Mouse (Mus musculus) neural tube, embryonic 15.5 days (tissue): ENCODE data around the gene Cend1. TPM values are rescaled to one million over a fixed set of nuclear protein-coding genes. Genes with fewer than 3 reads are reported as not detected.

Experiments
- ATAC-seq: fragments of 200-750 bp; cut with Nextera tagmentation; 2 replicates; pipeline ENCODE4 v1.8.0; 2017; ENCODE audit warnings: mild to moderate bottlenecking, moderate TSS enrichment, moderate library complexity; ENCODE audit not compliant: low FRiP score
- H3K27ac ChIP-seq: fragments of 300-500 bp; sonication (generic); replicated peaks from 2 replicates; pipeline ENCODE4 v1.5.1; 2015; ENCODE audit warnings: mild to moderate bottlenecking, inconsistent platforms
- H3K27me3 ChIP-seq: fragments of 300-500 bp; sonication (generic); replicated peaks from 2 replicates; pipeline ENCODE4 v1.6.1; 2015; ENCODE audit warnings: inconsistent platforms
- H3K36me3 ChIP-seq: fragments of 300-500 bp; sonication (generic); 2 replicates; pipeline ENCODE4 v1.6.1; 2015; ENCODE audit warnings: inconsistent platforms
- H3K4me1 ChIP-seq: fragments of 300-500 bp; sonication (generic); 2 replicates; pipeline ENCODE4 v1.6.1; 2015; ENCODE audit warnings: inconsistent platforms
- H3K4me2 ChIP-seq: fragments of 300-500 bp; sonication (generic); 2 replicates; pipeline ENCODE4 v1.6.1; 2015; ENCODE audit warnings: inconsistent platforms, mild to moderate bottlenecking, moderate library complexity
- H3K4me3 ChIP-seq: fragments of 300-500 bp; sonication (generic); replicated peaks from 2 replicates; pipeline ENCODE4 v1.5.1; 2015; ENCODE audit warnings: mild to moderate bottlenecking, inconsistent platforms
- H3K9ac ChIP-seq: fragments of 300-500 bp; sonication (generic); replicated peaks from 2 replicates; pipeline ENCODE4 v1.6.1; 2015; ENCODE audit warnings: mild to moderate bottlenecking, inconsistent platforms
- H3K9me3 ChIP-seq: fragments of 300-500 bp; sonication (generic); replicated peaks from 2 replicates; pipeline ENCODE4 v1.6.1; 2016; ENCODE audit warnings: inconsistent platforms
- WGBS: fragments of 180-500 bp; shearing (Covaris S2); methylation state at CpG from one replicate; pipeline ENCODE4 v1.1.7; 2015; ENCODE audit warnings: mixed read lengths; 5-methylcytosine and 5-hydroxymethylcytosine counted together
- polyA plus RNA-seq: library from polyadenylated mRNA; unstranded; fragments of >200 nt; fragmentation: Nextera tagmentation; extraction: Ambion mirVana; gene quantifications from 2 replicates; pipeline ENCODE4 v1.2.1, GENCODE M21; 2015

The Cend1 gene
- polyA plus RNA-seq, 1 experiment from 2014 or later, result 208 TPM

DNA sequence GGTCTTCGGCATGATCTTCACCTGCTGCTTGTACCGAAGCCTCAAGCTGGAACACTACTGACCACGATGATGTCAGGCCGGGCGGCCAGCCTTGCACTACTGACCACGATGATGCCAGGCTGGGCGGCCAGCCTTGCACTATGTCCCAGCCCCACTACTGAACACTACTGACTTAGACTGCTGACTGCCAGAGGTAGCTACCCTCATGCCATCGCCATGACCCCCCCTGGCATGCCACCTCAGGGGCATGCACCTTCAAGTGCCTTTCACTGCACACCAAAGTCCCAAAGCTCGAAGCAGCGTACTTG, 41.3 kb upstream of the Cend1 start:
- no peak overlapping the region for H3K9ac ChIP-seq
- 96% methylated on average over 10 of the region's 10 CpGs for WGBS
- peaks cover 59% of the 10 kb centered on the region for H3K4me1 ChIP-seq
- H3K36me3 ChIP-seq, result peaks cover 29% of the 10 kb centered on the region
- H3K27ac ChIP-seq, result no peak overlapping the region
- H3K9me3 ChIP-seq, result no peaks in the 10 kb centered on the region
- H3K4me2 ChIP-seq, result no peak overlapping the region
- ATAC-seq, result no peak
- no peak overlapping the region for H3K4me3 ChIP-seq
- H3K27me3 ChIP-seq, result peaks cover 12% of the 10 kb centered on the region

GRCm38 (mm10) chr7:141469901-141470636, 40.8 kb upstream of the Cend1 start:
- Histone ChIP-seq H3K9ac (peak overlapping the region; percentile 63; the same call in 1 of the 2 replicates), H3K9me3 (no peaks in the 10 kb centered on the region)
- 91% methylated on average over 18 of the region's 18 CpGs for WGBS

DNA sequence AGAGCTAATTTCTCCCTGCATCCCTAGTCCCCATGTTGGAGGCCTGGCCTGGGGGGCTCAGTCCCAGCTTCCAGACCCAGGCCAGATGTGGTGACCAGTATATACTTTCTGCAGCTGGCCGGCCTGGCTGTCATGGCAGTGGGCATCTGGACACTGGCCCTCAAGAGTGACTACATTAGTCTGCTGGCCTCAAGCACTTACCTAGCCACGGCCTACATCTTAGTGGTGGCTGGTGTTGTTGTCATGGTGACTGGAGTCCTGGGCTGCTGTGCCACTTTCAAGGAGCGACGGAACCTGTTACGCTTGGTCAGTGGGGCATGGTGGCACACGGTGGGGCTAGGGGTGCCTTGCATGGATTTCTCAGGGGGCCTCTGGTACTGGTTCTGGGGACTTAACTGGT, 40.1 kb upstream of the Cend1 start:
- H3K27me3 ChIP-seq, result peaks cover 25% of the 10 kb centered on the region
- WGBS, result 76% methylated on average over 6 of the region's 6 CpGs

More at GRCm38 (mm10) chr7:141469901-141470636, 40.8 kb upstream of the Cend1 start:
- H3K4me1 ChIP-seq, result peaks cover 61% of the 10 kb centered on the region
- H3K4me3 ChIP-seq, result no peak overlapping the region
- ATAC-seq, result no peak
- peak overlapping the region; percentile 66 for H3K4me2 ChIP-seq
- peaks cover 29% of the 10 kb centered on the region for H3K36me3 ChIP-seq
- no peak overlapping the region; the same call in 1 of the 2 replicates for H3K27ac ChIP-seq
- H3K27me3 ChIP-seq, result peaks cover 17% of the 10 kb centered on the region

DNA sequence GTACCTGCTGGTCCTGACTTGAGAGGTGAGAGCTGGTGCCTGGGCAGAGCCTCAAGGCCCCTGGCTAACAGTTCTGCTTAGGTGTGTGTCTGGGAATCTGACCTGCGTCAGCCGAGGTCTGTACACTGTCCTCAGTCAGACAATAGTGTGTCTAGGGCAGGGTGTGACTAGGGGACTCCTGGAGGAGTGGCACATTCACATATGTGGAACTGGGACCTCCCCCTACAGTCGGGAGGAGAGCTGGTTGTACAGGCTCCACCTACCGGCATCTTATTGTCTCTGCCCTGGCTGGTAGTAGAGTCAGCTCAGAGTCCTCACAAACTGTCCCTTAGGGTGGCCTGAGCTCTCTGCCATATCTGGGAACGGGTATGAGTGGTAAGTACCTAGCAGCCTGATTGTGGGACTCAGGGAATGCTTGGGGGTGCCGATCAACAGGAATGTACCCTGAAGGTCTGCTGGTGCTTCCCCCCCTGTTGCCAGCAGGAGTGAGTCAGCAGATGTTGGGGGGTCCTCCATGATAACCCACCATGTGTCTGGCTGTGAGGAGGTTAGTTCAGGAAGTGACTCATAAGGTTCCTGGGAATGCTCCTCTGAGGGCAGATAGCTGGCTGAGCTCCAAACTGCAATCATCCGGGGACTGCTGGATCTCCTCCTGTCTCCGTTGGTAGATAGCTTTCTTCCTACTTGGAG, 39.4 kb upstream of the Cend1 start:
- H3K4me1 ChIP-seq, result peaks cover 60% of the 10 kb centered on the region
- peak overlapping the region; percentile 66 for H3K4me2 ChIP-seq
- peak overlapping the region; percentile 78 for H3K27ac ChIP-seq
- peaks cover 29% of the 10 kb centered on the region for H3K36me3 ChIP-seq
- H3K4me3 ChIP-seq, result peak overlapping the region; percentile 56
- WGBS, result 8% methylated on average over 8 of the region's 8 CpGs
- H3K27me3 ChIP-seq, result peaks cover 31% of the 10 kb centered on the region
- H3K9ac ChIP-seq, result peak overlapping the region; percentile 63
- ATAC-seq, result peak; percentile 79
- H3K9me3 ChIP-seq, result no peaks in the 10 kb centered on the region

More for the DNA sequence above, 40.1 kb upstream of the Cend1 start:
- H3K4me2 ChIP-seq, result peak overlapping the region; percentile 66
- no peaks in the 10 kb centered on the region for H3K9me3 ChIP-seq
- H3K9ac ChIP-seq, result peak overlapping the region; percentile 63
- H3K4me3 ChIP-seq, result peak overlapping the region; percentile 56
- H3K27ac ChIP-seq, result peak overlapping the region; percentile 78
- H3K4me1 ChIP-seq, result peaks cover 66% of the 10 kb centered on the region
- no peak for ATAC-seq
- H3K36me3 ChIP-seq, result peaks cover 29% of the 10 kb centered on the region

- peaks cover 37% of the 10 kb centered on the region for H3K27me3 ChIP-seq
- peak overlapping the region; percentile 63 for H3K9ac ChIP-seq
- no peaks in the 10 kb centered on the region for H3K9me3 ChIP-seq
- H3K4me2 ChIP-seq, result peak overlapping the region; percentile 66
- peak overlapping the region; percentile 56 for H3K4me3 ChIP-seq
- peaks cover 55% of the 10 kb centered on the region for H3K4me1 ChIP-seq
- peak; percentile 23 for ATAC-seq
- H3K27ac ChIP-seq, result peak overlapping the region; percentile 78
- peaks cover 29% of the 10 kb centered on the region for H3K36me3 ChIP-seq
- 16% methylated on average over 5 of the region's 5 CpGs for WGBS
Observed at GRCm38 (mm10) chr7:141468164-141468521, 38.9 kb upstream of the Cend1 start.

DNA sequence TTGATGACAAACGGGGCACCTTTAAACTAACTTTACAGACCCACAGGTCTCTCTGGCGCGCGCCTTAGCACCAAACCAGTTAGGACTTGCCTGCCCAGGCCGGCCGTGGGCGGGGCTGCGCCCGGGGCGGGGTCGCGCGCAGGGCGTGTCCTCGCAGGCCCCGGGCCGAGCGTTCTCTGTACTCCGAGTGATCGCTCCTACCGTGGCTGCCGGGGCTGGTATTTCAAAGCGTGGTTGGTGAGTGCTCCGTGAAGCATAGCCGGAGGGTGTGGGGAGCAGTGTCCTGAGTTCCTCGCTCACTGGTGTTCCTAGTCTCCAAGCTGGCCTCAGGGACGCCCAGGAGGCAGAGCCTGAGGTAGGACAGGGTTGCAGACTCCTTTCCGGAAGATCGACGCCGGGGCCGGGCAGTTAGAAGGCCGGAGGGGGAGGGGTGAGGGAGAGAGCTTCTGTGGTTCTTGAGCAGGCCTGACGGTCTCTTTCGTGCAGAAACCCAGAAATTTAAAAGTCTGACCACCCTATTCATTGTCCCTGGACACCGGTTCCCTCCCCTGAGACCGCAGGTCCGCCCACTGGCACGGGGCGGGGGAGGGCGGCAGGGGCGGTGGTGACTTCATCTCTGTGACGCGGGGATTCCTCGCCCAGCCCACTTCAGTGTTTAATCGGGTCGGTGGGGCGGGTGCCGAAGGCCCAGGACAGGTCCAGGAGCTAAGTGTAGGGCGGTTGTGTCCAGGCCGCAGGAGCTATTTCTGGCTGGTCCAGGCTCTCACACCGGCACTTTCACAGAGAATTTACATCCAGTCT, 38.1 kb upstream of the Cend1 start, which contains the start of gene Cd151:
Gene Cd151, plus strand, starts transcription at position 163 of the 801 bp plus-strand sequence.
- peak; percentile 51 for ATAC-seq
- H3K4me2 ChIP-seq, result peak within 1 kb of the TSS; percentile 66
- H3K9ac ChIP-seq, result peak within 1 kb of the TSS; percentile 63
- no peaks in the 10 kb centered on the region for H3K9me3 ChIP-seq
- H3K27me3 ChIP-seq, result peaks cover 44% of the 10 kb centered on the region
- H3K4me1 ChIP-seq, result peaks cover 52% of the 10 kb centered on the region
- H3K4me3 ChIP-seq, result peak within 1 kb of the TSS; percentile 56
- peak within 1 kb of the TSS; percentile 78 for H3K27ac ChIP-seq
- WGBS, result under 1% methylated on average over 52 of the region's 52 CpGs
- peaks cover 24% of the 10 kb centered on the region for H3K36me3 ChIP-seq

- peak overlapping the region; percentile 66 for H3K4me2 ChIP-seq
- no peak for ATAC-seq
- peaks cover 58% of the 10 kb centered on the region for H3K4me1 ChIP-seq
- 61% methylated on average over 10 of the region's 10 CpGs for WGBS
- peak overlapping the region; percentile 56 for H3K4me3 ChIP-seq
- H3K36me3 ChIP-seq, result peaks cover 19% of the 10 kb centered on the region
- peak overlapping the region; percentile 63; the same call in 1 of the 2 replicates for H3K9ac ChIP-seq
- no peaks in the 10 kb centered on the region for H3K9me3 ChIP-seq
- H3K27ac ChIP-seq, result peak overlapping the region; percentile 78
- peaks cover 51% of the 10 kb centered on the region for H3K27me3 ChIP-seq
Observed at GRCm38 (mm10) chr7:141466607-141467148, 37.4 kb upstream of the Cend1 start.

DNA sequence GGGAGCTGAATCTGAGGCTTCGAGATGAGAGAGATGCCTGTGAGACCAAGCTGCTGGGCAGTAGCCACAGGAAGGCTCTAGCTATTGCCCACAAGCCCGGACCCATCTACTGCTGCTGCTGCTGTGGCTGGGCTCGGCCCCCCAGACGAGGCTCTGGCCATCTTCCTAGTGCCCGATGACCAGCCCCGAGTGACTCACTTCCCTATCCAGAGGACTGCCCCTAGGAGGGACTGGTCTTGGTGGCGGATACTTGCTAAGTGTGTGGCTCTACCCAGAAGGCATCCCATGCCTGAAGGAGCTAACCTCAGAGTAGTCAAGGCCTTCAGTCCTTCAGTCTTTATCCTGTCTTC, 36.7 kb upstream of the Cend1 start:
- Histone ChIP-seq H3K9ac (no peak overlapping the region), H3K36me3 (peaks cover 13% of the 10 kb centered on the region), H3K4me1 (peaks cover 61% of the 10 kb centered on the region), H3K27ac (no peak overlapping the region), H3K4me2 (no peak overlapping the region), H3K9me3 (no peaks in the 10 kb centered on the region), H3K27me3 (peaks cover 58% of the 10 kb centered on the region), H3K4me3 (no peak overlapping the region)
- ATAC-seq, result no peak
- 80% methylated on average over 7 of the region's 7 CpGs for WGBS

DNA sequence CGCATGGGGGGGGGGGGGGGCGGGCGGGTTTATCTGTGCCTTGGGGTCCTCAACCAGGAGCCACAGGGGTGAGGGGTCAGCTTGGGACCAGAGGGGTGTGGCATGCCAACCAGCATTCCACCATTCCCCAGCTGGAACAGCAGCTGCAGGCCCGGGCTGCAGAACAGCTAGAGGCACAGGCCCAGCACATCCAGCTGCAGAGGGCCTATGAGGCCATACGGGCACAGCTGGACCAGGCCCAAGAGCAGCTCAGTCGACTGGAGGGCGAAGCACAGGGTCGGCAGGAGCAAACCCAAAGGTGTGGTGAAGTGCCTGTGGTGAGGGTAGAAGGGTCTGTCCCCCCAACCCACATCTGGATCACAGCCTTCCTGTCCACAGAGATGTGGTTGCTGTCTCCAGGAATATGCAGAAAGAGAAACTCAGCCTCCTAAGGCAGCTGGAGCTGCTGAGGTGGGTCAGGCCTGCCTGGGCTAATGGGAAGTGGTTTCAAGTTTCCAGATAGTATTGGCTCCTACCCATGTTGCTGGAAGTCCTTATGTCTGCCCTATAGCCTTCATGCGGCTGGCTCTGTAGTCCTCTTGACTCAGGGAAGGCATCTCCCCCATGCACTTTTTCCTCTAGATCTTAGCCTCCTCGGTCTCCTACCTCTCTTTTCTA, 36.2 kb upstream of the Cend1 start:
- peaks cover 63% of the 10 kb centered on the region for H3K27me3 ChIP-seq
- no peak overlapping the region for H3K9ac ChIP-seq
- ATAC-seq, result no peak
- peaks cover 9% of the 10 kb centered on the region; the same call in 1 of the 2 replicates for H3K36me3 ChIP-seq
- H3K4me1 ChIP-seq, result peaks cover 59% of the 10 kb centered on the region
- WGBS, result 52% methylated on average over 7 of the region's 10 CpGs
- H3K4me2 ChIP-seq, result peak overlapping the region; percentile 46; the same call in 1 of the 2 replicates
- peak overlapping the region; percentile 16; the same call in 1 of the 2 replicates for H3K4me3 ChIP-seq
- no peak overlapping the region for H3K27ac ChIP-seq
- H3K9me3 ChIP-seq, result no peaks in the 10 kb centered on the region

GRCm38 (mm10) chr7:141464603-141465201, 35.4 kb upstream of the Cend1 start:
- H3K27me3 ChIP-seq, result peaks cover 71% of the 10 kb centered on the region
- H3K27ac ChIP-seq, result no peak overlapping the region
- H3K36me3 ChIP-seq, result peaks cover 5% of the 10 kb centered on the region
- H3K4me2 ChIP-seq, result peak overlapping the region; percentile 46
- no peak for ATAC-seq
- whole genome bisulfite sequencing, result 5% methylated on average over 38 of the region's 38 CpGs
- peak overlapping the region; percentile 16 for H3K4me3 ChIP-seq
- no peak overlapping the region for H3K9ac ChIP-seq
- peaks cover 51% of the 10 kb centered on the region for H3K4me1 ChIP-seq
- no peaks in the 10 kb centered on the region for H3K9me3 ChIP-seq
